Mouse (Mus musculus): ENCODE data around the gene Car5b.
A peak's percentile ranks its signal among the peaks of the same experiment; 100 is the strongest.

The Car5b gene

GRCm38 (mm10) chrX:163958467-163958875, 69.3 kb downstream of the Car5b start, which contains the start of gene Zrsr2:
Gene Zrsr2, minus strand, starts transcription at chrX:163958661.
- DNase-seq (ENCODE audit: low spot score) = peak; percentile 17

- peak; percentile 11 for DNase-seq (ENCODE audit: low spot score)
Measured at GRCm38 (mm10) chrX:163957803-163958466, 69.9 kb downstream of the Car5b start.

- DNase-seq (ENCODE audit: low spot score) = no peak
Measured at GRCm38 (mm10) chrX:163957381-163957780, 70.4 kb downstream of the Car5b start.

GRCm38 (mm10) chrX:163951618-163952017, 76.2 kb downstream of the Car5b start:
- DNase-seq (ENCODE audit: low spot score) = no peak

GRCm38 (mm10) chrX:163944381-163944780, 83.4 kb downstream of the Car5b start:
- no peak for DNase-seq (ENCODE audit: low spot score)

GRCm38 (mm10) chrX:163938587-163938986, 89.2 kb downstream of the Car5b start:
- no peak for DNase-seq (ENCODE audit: low spot score)

GRCm38 (mm10) chrX:163934731-163935130, 93.1 kb downstream of the Car5b start:
- no peak for DNase-seq (ENCODE audit: low spot score)

- no peak for DNase-seq (ENCODE audit: low spot score)
Measured at GRCm38 (mm10) chrX:163929550-163929949, 98.2 kb downstream of the Car5b start.
